Mouse (Mus musculus) embryonic fibroblast, embryonic 13.5 days (primary cell): ENCODE measurements around the gene Map3k19.

Experiments used
- CTCF ChIP-seq: IDR thresholded peaks from 2 replicates; pipeline ENCODE4 v1.5.1; 2011; ENCODE audit warnings: mild to moderate bottlenecking, control low read depth, low read length, moderate library complexity, borderline replicate concordance; ENCODE audit not compliant: insufficient read depth
- POLR2A ChIP-seq: IDR thresholded peaks from 2 replicates; pipeline ENCODE4 v1.6.1; 2011; ENCODE audit warnings: low read depth, mild to moderate bottlenecking, control low read depth, low read length, moderate library complexity

GRCm38 (mm10) chr1:127765468-127765867, 89.4 kb downstream of the Map3k19 start:
- TF ChIP-seq CTCF (no peak), POLR2A (no peak)
